Mouse (Mus musculus): Measurements from ENCODE around the gene Samd4b.

Gene Samd4b

DNA sequence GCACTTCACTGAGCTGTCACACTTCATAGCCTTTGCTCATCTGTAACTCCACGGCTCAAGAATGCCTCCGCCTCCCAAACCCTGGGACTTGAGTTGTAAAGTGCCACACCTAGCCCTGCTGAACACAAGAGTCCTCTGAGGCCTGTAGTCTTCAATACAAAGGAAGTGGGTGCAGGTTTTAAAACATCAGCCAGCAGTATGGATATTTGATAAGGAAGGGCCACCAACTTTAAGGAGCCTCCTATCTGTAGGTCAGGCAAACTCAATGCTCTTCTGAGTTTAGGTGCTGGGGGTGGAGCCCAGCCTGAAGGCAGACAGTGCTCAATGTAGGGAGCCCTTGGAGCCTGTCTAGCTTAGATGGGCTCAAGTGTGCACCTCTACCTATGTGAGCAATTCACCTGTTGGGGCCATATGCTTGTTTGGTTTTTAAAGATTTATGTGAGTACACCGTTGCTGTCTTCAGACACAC, 243.8 kb downstream of the Samd4b start:
- no peak for DNase-seq

DNA sequence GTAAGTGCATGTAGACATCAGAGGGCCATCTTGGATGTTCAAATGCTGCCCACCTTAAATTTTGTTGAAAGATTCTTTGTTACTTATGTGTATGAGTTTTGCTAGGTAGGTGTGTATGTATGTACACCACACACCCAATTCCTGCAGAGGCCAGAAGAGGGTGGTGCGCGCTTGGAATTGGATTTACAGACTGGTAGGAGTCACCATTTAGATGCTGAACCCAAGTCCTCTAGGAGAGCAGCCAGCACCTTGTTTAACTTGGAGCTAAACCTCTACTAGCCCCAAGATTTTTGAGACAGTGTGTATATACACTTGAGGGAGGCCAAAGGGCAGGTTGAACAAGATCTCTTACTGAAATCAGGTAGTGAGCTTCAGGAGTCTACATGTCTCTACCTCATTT, 244.7 kb downstream of the Samd4b start:
- DNase-seq: no peak

DNA sequence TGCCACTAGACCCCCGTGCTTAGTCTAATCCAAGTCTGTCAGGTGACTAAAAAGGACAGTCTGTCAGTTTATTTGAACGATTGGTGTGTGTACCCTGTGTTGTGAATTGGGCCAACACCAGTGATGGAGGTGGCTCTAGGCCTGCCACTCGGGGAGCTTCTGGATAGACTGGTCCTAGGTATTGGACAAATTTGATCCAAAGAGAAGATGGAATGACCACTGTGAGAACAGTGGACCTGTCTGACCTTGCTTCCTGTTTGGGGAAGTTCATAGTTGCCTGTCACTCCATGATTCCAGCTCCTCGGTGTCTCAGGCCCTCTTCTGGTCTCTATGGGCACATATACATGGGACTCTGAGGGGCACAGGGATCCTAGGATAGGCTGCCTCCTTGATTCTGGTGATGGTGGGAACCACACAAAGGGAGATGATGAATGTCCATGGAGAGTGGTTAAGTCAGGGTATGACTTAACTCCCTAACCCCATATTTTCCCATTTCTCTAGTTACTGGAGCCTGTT, 246.2 kb downstream of the Samd4b start:
- no peak for DNase-seq

DNA sequence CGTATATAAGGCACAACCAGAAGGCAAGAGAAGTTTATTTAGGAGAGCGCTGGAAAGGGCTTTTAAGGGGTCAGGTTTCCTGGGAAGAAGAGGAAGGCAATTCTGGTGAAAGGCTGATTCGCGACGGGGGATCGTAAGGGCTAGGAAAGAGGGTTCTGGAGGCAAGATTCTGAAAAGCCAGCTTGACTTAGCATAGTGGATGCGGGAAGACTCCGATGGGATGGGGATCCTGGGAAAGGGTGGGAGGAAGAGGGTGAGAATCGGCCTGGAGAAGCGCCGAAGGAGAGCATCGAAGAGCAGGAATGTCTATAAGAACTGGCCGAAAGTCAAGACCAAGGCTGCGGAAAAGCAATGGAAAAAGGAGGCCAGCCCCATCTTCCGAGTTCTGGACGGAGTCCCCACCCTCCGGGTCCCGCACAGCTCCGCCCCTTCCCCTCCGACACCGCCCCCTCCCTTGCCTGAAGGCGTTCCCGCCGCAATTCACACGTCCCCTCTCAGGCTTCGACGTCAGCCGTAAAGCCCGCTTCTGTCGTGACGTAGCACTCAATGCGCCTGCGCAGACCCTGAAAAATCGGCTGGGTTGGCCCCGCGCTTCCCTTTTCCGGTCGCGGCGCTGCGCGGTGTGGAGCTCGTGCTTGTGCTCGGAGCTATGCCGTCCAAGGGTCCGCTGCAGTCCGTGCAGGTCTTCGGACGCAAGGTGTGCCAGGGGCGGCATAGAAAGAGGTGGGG, 247.6 kb downstream of the Samd4b start, which contains the start of gene Rps16:
TSS of gene Rps16 (plus strand) at position 498 of the 729 bp plus-strand sequence.
- peak; percentile 97 to 98 for DNase-seq
